Mouse (Mus musculus): ENCODE measurements at regions not wholly inside any gene's neighbourhood (a gene's known extent, or its start where the extent isn't known, plus 50 kb on each side); places are given as distances from the start of the nearest gene placed in this dataset.

DNA sequence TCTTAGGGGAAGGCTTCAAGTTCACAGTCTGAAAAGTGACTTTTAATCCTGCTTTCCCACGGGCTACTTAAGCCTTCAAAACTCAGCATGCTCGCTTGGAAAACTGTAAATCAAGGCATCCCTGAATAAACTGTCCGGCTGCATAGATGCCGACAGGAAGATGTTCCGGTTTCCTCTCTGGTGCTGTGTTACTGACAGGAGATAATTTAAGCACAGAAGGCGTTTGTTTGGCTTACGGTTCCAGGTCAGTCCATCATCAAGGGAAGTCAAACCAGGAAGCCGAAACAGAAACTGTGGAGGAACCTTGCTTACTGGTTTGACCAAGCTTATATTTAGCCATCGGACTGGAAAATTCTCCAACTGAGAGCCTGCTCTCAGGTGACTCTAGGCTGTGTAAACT is 52.6 kb upstream of the Prkcq start:
- Histone ChIP-seq H3K9me3 (replicated peaks) (no peaks in the 10 kb centered on the region), H3K27me3 (ENCODE audit: low read depth, poor library complexity, severe bottlenecking) (no peaks in the 10 kb centered on the region), H3K36me3 (no peaks in the 10 kb centered on the region), H3K4me3 (no peak overlapping the region), H3K4me1 (no peaks in the 10 kb centered on the region), H3K27ac (no peak overlapping the region)
- 82% methylated on average over 9 of the region's 9 CpGs for WGBS
- no peak for DNase-seq (ENCODE audit: low spot score)

All from limb, embryonic 10.5 days (tissue).